Mouse (Mus musculus) hematopoietic multipotent progenitor cell, adult 10-12 weeks (in vitro differentiated cells): ENCODE data around the gene Spocd1. TPM values are rescaled to one million over a fixed set of nuclear protein-coding genes. Genes with fewer than 3 reads are reported as not detected.

Source experiments
- polyA plus RNA-seq: library from polyadenylated mRNA; stranded (reverse); fragments of >175 nt; gene quantifications from 2 replicates; pipeline ENCODE4 v1.2.3, GENCODE M21; 2012; ENCODE audit warnings: low replicate concordance

Gene Spocd1
- 0.07 and 0.15 TPM in 2 replicates for polyA plus RNA-seq

GRCm38 (mm10) chr4:129928949-129929348 lies at the start of gene Spocd1:
TSS of gene Spocd1 (plus strand) at chr4:129929249.

GRCm38 (mm10) chr4:129984421-129985061 lies 55.5 kb downstream of the Spocd1 start, which contains the start of gene Adgrb2:
TSS of gene Adgrb2 (plus strand) at chr4:129984870.

Other genes starting within 250 kb of the Spocd1 start
- 25.7 and 36.1 TPM in 2 replicates for gene Tmem39b, start 232.4 kb upstream of the Spocd1 start, polyA plus RNA-seq
- gene Khdrbs1, start 186.9 kb upstream of the Spocd1 start, polyA plus RNA-seq = 142 and 180 TPM in 2 replicates
- gene Ptp4a2, start 118.0 kb upstream of the Spocd1 start, polyA plus RNA-seq = 51.2 and 80.2 TPM in 2 replicates
- 15.1 and 37.5 TPM in 2 replicates for gene Adgrb2, start 55.6 kb downstream of the Spocd1 start, polyA plus RNA-seq
- 0.84 and 2.4 TPM in 2 replicates for gene Col16a1, start 118.6 kb downstream of the Spocd1 start, polyA plus RNA-seq
- gene Pef1, start 173.3 kb downstream of the Spocd1 start, polyA plus RNA-seq = 21.3 and 36.1 TPM in 2 replicates
- gene Hcrtr1, start 210.1 kb downstream of the Spocd1 start, polyA plus RNA-seq = not detected in 2 replicates
- 3.4 and 48.0 TPM in 2 replicates for gene Tinagl1, start 245.9 kb downstream of the Spocd1 start, polyA plus RNA-seq